Mouse (Mus musculus) testis, postnatal 14 days (tissue): ENCODE measurements around the gene Zc3h15.
A peak's percentile ranks its signal among the peaks of the same experiment; 100 is the strongest.
"Not testable (repeated sequence)": the region's sequence is repeated elsewhere in the genome, so short reads cannot be mapped to it uniquely, and the experiment has no call there.

Experiments used
- DNase-seq: peaks from one replicate; pipeline ENCODE4 v3.0.0; 2021; ENCODE audit warnings: low spot score

The Zc3h15 gene

GRCm38 (mm10) chr2:83644276-83645252, at the start of gene Zc3h15:
TSS of gene Zc3h15 (plus strand) at chr2:83644435.
- peak; percentile 92 for DNase-seq

DNA sequence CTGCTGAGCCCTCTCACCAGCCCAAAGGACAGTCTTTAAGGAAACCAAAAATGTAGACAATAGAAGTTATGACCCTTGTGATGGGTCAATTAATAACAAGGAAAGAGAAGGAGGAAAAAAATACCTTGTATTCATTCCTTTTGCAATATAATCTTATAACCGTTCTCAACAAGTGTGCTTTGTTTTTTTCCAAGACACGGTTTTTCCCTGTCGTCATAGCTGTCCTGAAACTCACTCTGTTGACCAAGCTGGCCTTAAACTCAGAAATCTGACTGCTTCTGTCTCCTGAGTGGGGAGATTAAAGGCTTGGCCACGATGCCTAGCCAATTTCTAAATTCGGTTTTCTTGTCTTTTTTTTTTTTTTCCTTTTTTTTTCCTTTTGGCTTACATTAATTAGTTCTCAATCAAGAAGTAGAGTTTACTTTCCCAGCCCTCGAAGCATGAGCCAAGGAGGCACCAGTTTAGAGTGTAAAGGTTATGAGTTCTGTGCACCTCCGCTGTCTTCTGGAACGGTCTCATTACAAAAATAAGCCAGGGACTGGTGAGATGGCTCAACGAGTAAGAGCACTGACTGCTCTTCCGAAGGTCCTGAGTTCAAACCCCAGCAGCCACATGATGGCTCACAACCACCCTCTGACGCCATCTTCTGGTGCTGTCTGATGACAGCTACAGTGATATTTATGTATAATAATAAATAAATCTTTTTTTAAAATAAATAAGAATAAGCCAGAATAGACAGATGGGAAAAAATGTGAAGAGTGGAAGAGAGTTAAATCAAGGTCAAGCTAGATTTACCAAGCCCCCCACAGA, 23.5 kb upstream of the Zc3h15 start:
- DNase-seq: no peak

GRCm38 (mm10) chr2:83621511-83621910, 22.7 kb upstream of the Zc3h15 start:
- DNase-seq: no peak

DNA sequence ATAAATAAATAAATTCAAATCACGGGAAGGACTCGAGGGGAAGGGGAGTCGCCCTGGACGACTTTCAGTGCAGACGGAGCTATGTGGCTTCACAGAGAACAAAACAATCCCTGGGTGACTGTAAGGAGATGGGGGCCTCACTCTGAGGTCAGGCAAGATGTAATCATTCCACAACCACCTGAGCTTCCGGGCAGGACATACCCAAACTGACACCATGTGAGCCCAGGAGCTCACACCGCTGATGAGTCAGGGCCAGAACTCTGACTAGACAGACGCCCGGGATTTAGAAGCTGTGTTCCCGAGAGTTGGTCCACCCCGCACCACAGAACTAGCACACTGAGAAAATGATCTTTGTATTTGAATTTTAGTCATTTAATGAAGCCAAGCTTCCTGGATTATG, 21.4 kb upstream of the Zc3h15 start:
- DNase-seq: no peak

DNA sequence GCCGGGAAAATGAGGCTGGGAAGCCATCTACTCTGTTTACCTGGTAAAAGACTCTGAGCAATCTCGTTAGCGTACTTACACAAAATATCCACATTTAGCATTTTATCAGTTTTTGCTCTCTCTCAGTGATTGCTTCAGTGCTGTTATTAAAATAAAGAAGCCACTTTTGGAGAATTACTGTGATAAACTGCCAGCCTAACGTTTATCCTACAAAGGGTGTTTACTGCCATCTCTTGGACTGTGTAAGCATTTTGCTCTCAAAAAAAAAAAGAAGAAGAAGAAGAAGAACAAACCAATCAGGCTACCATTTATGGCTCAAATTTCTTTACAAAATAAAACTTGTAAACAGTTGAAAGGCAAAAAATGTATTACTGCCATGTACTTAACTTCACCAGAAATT, 20.2 kb upstream of the Zc3h15 start:
- no peak for DNase-seq

DNA sequence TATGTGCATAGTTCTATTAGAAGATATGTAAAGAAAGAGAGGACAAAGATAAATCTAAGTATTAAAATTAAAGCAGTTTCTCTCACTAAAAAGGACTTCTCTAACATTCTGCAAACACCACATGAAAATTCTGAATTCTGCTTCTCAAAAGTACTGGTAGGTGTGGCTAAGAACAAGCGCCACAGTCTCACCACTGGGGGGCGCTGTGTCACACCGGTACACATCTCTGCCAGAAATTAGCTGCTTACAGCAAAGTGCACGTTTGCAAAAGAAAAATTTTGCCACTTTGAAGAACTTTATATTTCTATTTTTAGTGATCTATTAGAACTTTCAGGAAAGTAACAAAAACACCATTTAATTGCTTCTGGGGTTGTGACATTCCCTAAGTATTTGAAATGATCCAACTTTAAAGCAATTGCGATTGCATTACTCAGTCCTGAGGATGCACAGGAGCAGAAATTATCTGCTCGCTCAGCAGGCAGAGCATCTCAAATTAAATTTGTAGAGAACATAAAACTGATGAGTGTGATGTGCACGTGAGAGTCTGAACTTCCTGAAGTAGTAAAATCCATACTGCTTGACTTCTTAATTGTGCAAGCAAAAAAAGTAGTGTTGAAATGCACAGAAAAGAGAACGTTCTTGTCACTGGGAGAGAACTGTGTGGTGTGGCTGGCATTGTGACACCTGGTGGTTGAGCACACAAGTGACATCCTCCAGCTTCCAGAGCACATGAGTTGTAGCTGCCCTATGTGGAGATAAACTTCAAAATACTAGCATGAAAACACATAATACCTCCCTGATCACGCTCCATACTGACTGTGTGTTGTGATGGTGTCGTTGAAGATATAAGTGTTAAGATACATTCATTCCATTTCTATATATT, 18.8 kb upstream of the Zc3h15 start:
- peak; percentile 51 for DNase-seq

GRCm38 (mm10) chr2:83626881-83627280, 17.4 kb upstream of the Zc3h15 start:
- no peak for DNase-seq

DNA sequence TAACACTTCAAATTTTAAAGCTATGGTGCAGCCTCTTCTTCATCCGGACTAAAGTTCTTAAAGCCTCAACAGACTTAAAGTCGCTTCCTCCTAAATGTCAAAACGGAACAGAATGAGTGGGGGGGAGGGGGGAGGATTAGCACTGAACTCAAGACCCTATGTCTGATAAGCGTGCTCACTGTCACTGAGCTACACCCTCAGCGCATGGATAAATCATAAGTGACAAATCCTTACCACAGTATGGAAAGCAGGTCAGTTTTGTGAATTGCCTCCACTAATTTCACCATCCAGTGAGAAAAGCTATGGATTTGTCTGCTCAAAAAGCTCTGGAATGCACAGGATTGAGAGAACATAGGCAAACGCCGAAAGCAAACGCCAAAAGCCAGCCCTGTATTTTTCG, 16.7 kb upstream of the Zc3h15 start:
- no peak for DNase-seq

DNA sequence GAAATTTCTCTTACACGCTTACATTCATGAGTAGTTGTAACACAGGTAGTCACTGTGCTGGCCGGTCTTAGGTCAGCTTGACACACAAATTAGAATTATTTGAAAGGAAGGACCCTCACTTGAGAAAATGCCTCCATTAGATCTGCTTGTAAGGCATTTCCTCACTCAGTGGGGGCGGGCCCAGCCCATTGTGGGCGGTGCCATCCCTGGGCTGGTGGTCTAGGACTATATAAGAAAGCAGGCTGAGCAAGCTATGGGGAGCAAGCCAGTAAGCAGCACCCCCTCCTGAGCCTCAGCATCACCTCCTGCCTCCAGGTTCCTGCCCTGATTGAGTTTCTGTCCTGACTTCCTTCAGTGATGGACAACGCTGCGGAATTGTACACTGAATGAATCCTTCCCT, 16.3 kb upstream of the Zc3h15 start:
- DNase-seq: no peak

GRCm38 (mm10) chr2:83641993-83642392, 2.2 kb upstream of the Zc3h15 start:
- no peak for DNase-seq

DNA sequence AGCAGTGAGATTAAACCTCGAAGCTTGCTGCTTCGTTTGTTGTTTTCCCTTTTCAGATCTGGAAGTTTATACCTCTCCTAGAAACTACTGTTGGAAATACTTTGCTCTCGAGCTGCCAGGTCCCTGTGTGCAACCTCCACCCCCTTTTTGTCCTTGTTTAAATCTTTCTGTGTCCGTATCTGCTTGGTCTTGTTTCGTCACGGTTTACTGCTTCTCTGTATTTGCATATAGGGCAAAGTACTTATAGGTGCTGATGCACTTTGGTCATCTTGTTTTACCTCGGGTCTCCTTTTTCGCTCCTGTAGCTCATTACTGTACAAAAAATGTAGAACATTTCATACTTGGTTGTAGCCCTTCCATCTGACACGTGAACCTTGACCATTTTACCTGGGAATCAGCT, 4.7 kb downstream of the Zc3h15 start:
- no peak for DNase-seq

- DNase-seq: no peak
Observed at GRCm38 (mm10) chr2:83652606-83653005, 8.4 kb downstream of the Zc3h15 start.

- no peak for DNase-seq
Observed at GRCm38 (mm10) chr2:83659279-83659678, 15.0 kb downstream of the Zc3h15 start.

DNA sequence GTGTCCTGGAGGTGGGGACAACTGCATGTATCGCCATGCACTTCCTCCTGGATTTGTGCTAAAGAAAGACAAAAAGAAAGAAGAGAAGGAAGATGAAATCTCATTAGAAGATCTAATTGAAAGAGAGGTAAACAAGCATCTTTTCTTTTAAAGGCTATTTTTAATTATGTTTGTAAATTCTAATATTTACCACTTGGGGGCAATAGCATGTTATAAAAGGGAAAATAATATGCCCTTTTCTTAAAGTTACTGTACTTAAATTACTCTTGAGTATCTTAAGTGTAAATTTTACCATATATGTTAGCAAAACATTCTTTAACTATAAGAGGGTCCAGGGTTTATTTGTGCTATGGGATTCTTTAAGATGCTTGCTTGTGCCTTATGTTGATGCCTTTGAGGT, 15.9 kb downstream of the Zc3h15 start:
- DNase-seq: no peak

GRCm38 (mm10) chr2:83661351-83661750, 17.1 kb downstream of the Zc3h15 start:
- DNase-seq: no peak

- DNase-seq: not testable (repeated sequence)
Observed at GRCm38 (mm10) chr2:83665051-83665450, 20.8 kb downstream of the Zc3h15 start.

GRCm38 (mm10) chr2:83667430-83667829, 23.2 kb downstream of the Zc3h15 start:
- no peak for DNase-seq

GRCm38 (mm10) chr2:83668052-83668451, 23.8 kb downstream of the Zc3h15 start:
- DNase-seq: no peak

DNA sequence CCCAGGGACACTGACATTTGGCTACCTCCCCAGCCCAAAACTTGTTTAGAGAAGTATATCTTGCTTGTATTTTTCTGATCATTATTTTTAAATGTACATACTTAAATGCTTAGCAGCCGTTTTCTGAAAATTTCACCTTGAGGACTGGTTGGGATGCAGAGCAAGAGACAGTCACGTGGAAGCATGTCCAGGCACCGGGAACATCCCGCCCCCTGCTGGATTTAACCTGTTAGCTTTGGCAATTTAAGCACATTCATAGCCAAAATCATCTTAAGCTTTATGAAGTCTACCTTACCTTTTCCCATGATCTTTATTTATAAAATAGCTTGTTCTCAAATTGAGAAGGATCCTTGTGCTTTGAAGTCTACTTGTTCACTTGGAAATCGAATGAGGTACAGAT, 25.8 kb downstream of the Zc3h15 start:
- no peak for DNase-seq

DNA sequence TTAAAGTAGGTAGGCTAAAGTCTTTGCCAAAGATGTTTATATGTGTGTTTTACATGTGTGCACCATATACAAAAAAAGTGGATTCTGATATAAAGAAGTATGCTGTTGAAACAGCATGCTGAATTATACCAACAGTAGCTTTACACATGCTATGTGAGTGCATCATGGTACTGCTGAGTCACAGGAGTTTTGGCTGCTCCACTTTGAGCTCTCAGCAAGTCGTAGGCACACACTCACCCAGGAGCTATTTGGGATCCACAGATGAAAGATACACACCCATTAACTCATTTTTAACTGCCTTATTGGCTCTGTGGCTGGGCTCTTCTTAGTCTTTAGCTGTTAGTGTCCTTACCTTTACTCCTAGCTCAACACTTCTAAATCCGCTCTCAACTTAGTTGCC, 27.6 kb downstream of the Zc3h15 start:
- DNase-seq: no peak

- no peak for DNase-seq
Observed at GRCm38 (mm10) chr2:83673067-83673466, 28.8 kb downstream of the Zc3h15 start.

- no peak for DNase-seq
Observed at GRCm38 (mm10) chr2:83673843-83674242, 29.6 kb downstream of the Zc3h15 start.
